Mouse (Mus musculus) ZHBTc4 (cell line): ENCODE measurements around the gene Olfr974.
"Not testable (repeated sequence)": the region's sequence is repeated elsewhere in the genome, so short reads cannot be mapped to it uniquely, and the experiment has no call there.

ENCODE experiments used
- DNase-seq: peaks from one replicate; pipeline ENCODE4 v3.0.0-alpha.2; 2011; ENCODE audit warnings: low read depth, low spot score

Olfr974 gene

GRCm38 (mm10) chr9:39937201-39937600 is at the start of gene Olfr974:
TSS of gene Olfr974 (plus strand) at chr9:39937501.
- DNase-seq, result no peak

- DNase-seq, result no peak
Observed at GRCm38 (mm10) chr9:39905106-39905505, 32.2 kb upstream of the Olfr974 start.

GRCm38 (mm10) chr9:39907036-39907435 is 30.3 kb upstream of the Olfr974 start, which contains the start of gene Olfr229:
TSS of gene Olfr229 (plus strand) at chr9:39907336.
- DNase-seq, result no peak

GRCm38 (mm10) chr9:39909939-39910338 is 27.4 kb upstream of the Olfr974 start:
- no peak for DNase-seq

GRCm38 (mm10) chr9:39927975-39928836 is 9.1 kb upstream of the Olfr974 start:
- DNase-seq, result not testable (repeated sequence)

GRCm38 (mm10) chr9:39928837-39929236 is 8.5 kb upstream of the Olfr974 start:
- DNase-seq, result not testable (repeated sequence)

DNA sequence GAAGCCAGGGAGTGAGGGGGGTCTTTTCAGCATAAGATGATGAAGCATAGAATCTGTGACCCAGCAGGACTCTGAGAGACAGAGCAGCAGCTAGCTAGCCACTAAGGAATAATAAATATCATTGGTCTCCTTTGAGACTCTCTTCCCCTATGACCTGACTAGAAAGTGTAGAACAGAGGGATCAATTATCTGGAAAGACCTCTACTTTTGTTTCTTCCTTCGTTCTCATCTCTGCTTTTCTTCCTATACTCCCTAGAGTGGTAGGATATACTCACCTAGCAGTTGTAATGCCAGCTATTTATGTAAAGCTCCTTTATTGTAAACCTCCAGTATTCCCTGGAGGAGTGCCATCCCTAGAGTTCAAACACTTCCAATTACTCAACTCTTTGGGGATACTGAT is 14.6 kb downstream of the Olfr974 start, which contains the start of gene Olfr975:
Gene Olfr975, minus strand, starts transcription at position 101 of the 400 bp plus-strand sequence.
- no peak for DNase-seq

DNA sequence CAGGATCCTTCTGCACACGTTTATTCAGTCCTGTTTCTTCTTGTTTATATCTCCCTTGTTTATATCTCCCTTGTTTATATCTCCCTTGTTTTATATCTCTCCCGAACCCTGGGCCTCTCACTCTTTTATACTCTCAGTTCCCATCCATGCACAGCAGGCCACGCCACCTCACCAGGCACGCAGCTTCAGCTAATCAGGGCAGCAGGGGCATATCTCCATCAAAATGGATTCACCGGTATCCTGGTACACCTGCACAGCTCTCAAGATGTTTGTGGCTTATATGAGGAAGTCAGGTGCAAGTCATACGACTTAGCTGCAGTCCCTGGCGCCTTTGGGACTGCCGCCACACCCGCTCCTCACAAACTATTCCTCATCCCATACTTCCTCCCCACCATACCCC is 23.7 kb downstream of the Olfr974 start, which contains the start of gene Olfr976:
Gene Olfr976, minus strand, starts transcription at position 101 of the 400 bp plus-strand sequence.
- not testable (repeated sequence) for DNase-seq

DNA sequence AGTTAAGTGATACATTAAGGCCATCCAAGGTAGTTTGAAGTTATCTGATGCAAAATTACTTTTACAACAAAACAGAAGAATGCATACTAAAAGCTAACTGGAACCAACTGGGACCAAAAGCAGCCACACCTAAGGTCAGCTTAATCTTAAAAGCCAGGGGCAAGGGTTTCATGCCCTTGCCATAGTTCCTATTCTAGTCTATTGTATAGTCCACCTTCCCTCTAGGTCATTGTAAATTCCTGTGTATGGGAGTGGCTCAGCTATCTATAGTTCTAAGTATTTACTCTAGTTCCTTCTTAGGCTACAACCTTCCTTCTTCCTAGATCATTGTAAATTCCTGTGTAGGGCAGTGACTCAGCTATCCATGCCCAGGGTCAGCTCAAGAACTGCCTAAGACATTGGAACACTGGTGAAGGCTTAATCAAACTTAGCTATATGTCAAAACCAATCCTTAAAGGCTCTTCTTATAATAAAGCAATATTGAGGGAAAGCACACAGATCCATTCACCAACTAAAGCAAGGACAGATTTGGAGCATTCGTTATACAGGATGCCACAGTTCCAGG is 39.4 kb downstream of the Olfr974 start:
- DNase-seq, result peak; percentile 92

DNA sequence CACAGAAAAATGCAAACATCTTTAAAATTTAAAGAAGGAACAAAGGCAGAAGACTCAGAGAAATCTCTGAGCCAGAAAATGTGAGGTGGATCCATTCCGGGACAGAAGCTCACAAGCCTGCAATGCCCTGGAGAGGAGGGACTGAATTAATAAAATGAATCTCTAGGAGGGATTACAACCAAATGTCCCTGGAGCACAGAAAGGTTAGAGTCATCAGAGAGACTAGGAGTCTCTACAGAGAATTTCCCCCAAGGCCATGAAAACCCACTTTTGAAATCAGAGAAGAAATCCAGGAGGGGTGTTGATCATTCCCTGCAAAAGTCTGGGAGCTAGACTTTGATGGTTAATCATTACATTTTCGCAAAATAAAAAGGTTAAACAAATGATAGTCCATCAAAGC is 54.5 kb downstream of the Olfr974 start, which contains the start of gene Olfr978:
Gene Olfr978, plus strand, starts transcription at position 301 of the 400 bp plus-strand sequence.
- no peak for DNase-seq
